Mouse (Mus musculus): Measurements from ENCODE around the gene Tyw3.

The Tyw3 gene

GRCm38 (mm10) chr3:154562192-154562591 lies 34.7 kb downstream of the Tyw3 start:
- no peak for DNase-seq (ENCODE audit: low spot score in 2 of 2)

- DNase-seq (ENCODE audit: low spot score in 2 of 2), result no peak
These were observed 45.9 kb downstream of the Tyw3 start for GRCm38 (mm10) chr3:154551035-154551411.

- no peak for DNase-seq (ENCODE audit: low spot score in 2 of 2)
These were observed 46.4 kb downstream of the Tyw3 start for GRCm38 (mm10) chr3:154550326-154551034.

GRCm38 (mm10) chr3:154548868-154549301 lies 48.0 kb downstream of the Tyw3 start:
- DNase-seq (ENCODE audit: low spot score in 2 of 2), result no peak

GRCm38 (mm10) chr3:154547549-154548426 lies 49.1 kb downstream of the Tyw3 start:
- no peak for DNase-seq (ENCODE audit: low spot score in 2 of 2)

GRCm38 (mm10) chr3:154546234-154546633 lies 50.7 kb downstream of the Tyw3 start:
- DNase-seq (ENCODE audit: low spot score in 2 of 2), result no peak

- DNase-seq (ENCODE audit: low spot score in 2 of 2), result no peak
These were observed 56.6 kb downstream of the Tyw3 start for GRCm38 (mm10) chr3:154540086-154540911.

- DNase-seq (ENCODE audit: low spot score in 2 of 2), result no peak
These were observed 60.8 kb downstream of the Tyw3 start for GRCm38 (mm10) chr3:154536134-154536533.

GRCm38 (mm10) chr3:154533246-154533645 lies 63.7 kb downstream of the Tyw3 start:
- DNase-seq (ENCODE audit: low spot score in 2 of 2), result no peak

GRCm38 (mm10) chr3:154528973-154529372 lies 67.9 kb downstream of the Tyw3 start:
- no peak for DNase-seq (ENCODE audit: low spot score in 2 of 2)

GRCm38 (mm10) chr3:154526610-154527009 lies 70.3 kb downstream of the Tyw3 start:
- DNase-seq (ENCODE audit: low spot score in 2 of 2), result no peak

Data from spleen, postnatal 36 days (tissue).